Mouse (Mus musculus): ENCODE measurements around the gene Kat5. TPM values are rescaled to one million over a fixed set of nuclear protein-coding genes. Genes with fewer than 3 reads are reported as not detected.

Gene Kat5
- polyA plus RNA-seq (2014; fragmentation: Illumina TruSeq; extraction: RNeasy Lipid Tissue Mini Kit (QIAGEN cat#74804); ENCODE audit: insufficient read depth, low read depth, low replicate concordance) = 39.0 TPM

GRCm38 (mm10) chr19:5609547-5610404 lies at the start of gene Kat5:
Gene Kat5, minus strand, starts transcription at chr19:5610237.

GRCm38 (mm10) chr19:5637069-5638047 lies 27.3 kb upstream of the Kat5 start, which contains the start of gene Rela:
Gene Rela, plus strand, starts transcription at chr19:5637483.

GRCm38 (mm10) chr19:5601752-5602541 lies 8.1 kb downstream of the Kat5 start, which contains the start of gene Rnaseh2c:
Gene Rnaseh2c, plus strand, starts transcription at chr19:5601873.

GRCm38 (mm10) chr19:5567534-5568469 lies 42.2 kb downstream of the Kat5 start, which contains the start of gene Ap5b1:
Gene Ap5b1, plus strand, starts transcription at chr19:5568025.

GRCm38 (mm10) chr19:5560457-5561041 lies 49.5 kb downstream of the Kat5 start, which contains the start of gene Ovol1:
Gene Ovol1, minus strand, starts transcription at chr19:5560646.

Other genes with a start within 250 kb of the Kat5 start
- 13.4 TPM for gene Eif1ad, start 243.5 kb downstream of the Kat5 start, polyA plus RNA-seq (2014; fragmentation: Illumina TruSeq; extraction: RNeasy Lipid Tissue Mini Kit (QIAGEN cat#74804); ENCODE audit: insufficient read depth, low read depth, low replicate concordance)
- 139 TPM for gene Banf1, start 243.1 kb downstream of the Kat5 start, polyA plus RNA-seq (2014; fragmentation: Illumina TruSeq; extraction: RNeasy Lipid Tissue Mini Kit (QIAGEN cat#74804); ENCODE audit: insufficient read depth, low read depth, low replicate concordance)
- gene Sart1, start 221.5 kb downstream of the Kat5 start, polyA plus RNA-seq (2014; fragmentation: Illumina TruSeq; extraction: RNeasy Lipid Tissue Mini Kit (QIAGEN cat#74804); ENCODE audit: insufficient read depth, low read depth, low replicate concordance) = 63.0 TPM
- gene Tsga10ip, start 207.7 kb downstream of the Kat5 start, polyA plus RNA-seq (2014; fragmentation: Illumina TruSeq; extraction: RNeasy Lipid Tissue Mini Kit (QIAGEN cat#74804); ENCODE audit: insufficient read depth, low read depth, low replicate concordance) = not detected
- 391 TPM for gene Drap1, start 185.3 kb downstream of the Kat5 start, polyA plus RNA-seq (2014; fragmentation: Illumina TruSeq; extraction: RNeasy Lipid Tissue Mini Kit (QIAGEN cat#74804); ENCODE audit: insufficient read depth, low read depth, low replicate concordance)
- 34.1 TPM for gene AI837181, start 185.1 kb downstream of the Kat5 start, polyA plus RNA-seq (2014; fragmentation: Illumina TruSeq; extraction: RNeasy Lipid Tissue Mini Kit (QIAGEN cat#74804); ENCODE audit: insufficient read depth, low read depth, low replicate concordance)
- 0.17 TPM for gene Fosl1, start 162.7 kb downstream of the Kat5 start, polyA plus RNA-seq (2014; fragmentation: Illumina TruSeq; extraction: RNeasy Lipid Tissue Mini Kit (QIAGEN cat#74804); ENCODE audit: insufficient read depth, low read depth, low replicate concordance)
- gene Ccdc85b, start 152.3 kb downstream of the Kat5 start, polyA plus RNA-seq (2014; fragmentation: Illumina TruSeq; extraction: RNeasy Lipid Tissue Mini Kit (QIAGEN cat#74804); ENCODE audit: insufficient read depth, low read depth, low replicate concordance) = 15.3 TPM
- 62.7 TPM for gene Fibp, start 149.6 kb downstream of the Kat5 start, polyA plus RNA-seq (2014; fragmentation: Illumina TruSeq; extraction: RNeasy Lipid Tissue Mini Kit (QIAGEN cat#74804); ENCODE audit: insufficient read depth, low read depth, low replicate concordance)
- 9.0 TPM for gene Ctsw, start 141.7 kb downstream of the Kat5 start, polyA plus RNA-seq (2014; fragmentation: Illumina TruSeq; extraction: RNeasy Lipid Tissue Mini Kit (QIAGEN cat#74804); ENCODE audit: insufficient read depth, low read depth, low replicate concordance)
- gene Efemp2, start 136.3 kb downstream of the Kat5 start, polyA plus RNA-seq (2014; fragmentation: Illumina TruSeq; extraction: RNeasy Lipid Tissue Mini Kit (QIAGEN cat#74804); ENCODE audit: insufficient read depth, low read depth, low replicate concordance) = 41.2 TPM
- 24.5 TPM for gene Mus81, start 121.8 kb downstream of the Kat5 start, polyA plus RNA-seq (2014; fragmentation: Illumina TruSeq; extraction: RNeasy Lipid Tissue Mini Kit (QIAGEN cat#74804); ENCODE audit: insufficient read depth, low read depth, low replicate concordance)
- gene Cfl1, start 119.8 kb downstream of the Kat5 start, polyA plus RNA-seq (2014; fragmentation: Illumina TruSeq; extraction: RNeasy Lipid Tissue Mini Kit (QIAGEN cat#74804); ENCODE audit: insufficient read depth, low read depth, low replicate concordance) = 601 TPM
- not detected for gene 1700020D05Rik, start 106.5 kb downstream of the Kat5 start, polyA plus RNA-seq (2014; fragmentation: Illumina TruSeq; extraction: RNeasy Lipid Tissue Mini Kit (QIAGEN cat#74804); ENCODE audit: insufficient read depth, low read depth, low replicate concordance)
- gene Snx32, start 99.7 kb downstream of the Kat5 start, polyA plus RNA-seq (2014; fragmentation: Illumina TruSeq; extraction: RNeasy Lipid Tissue Mini Kit (QIAGEN cat#74804); ENCODE audit: insufficient read depth, low read depth, low replicate concordance) = 5.9 TPM
- 0.69 TPM for gene Ovol1, start 49.6 kb downstream of the Kat5 start, polyA plus RNA-seq (2014; fragmentation: Illumina TruSeq; extraction: RNeasy Lipid Tissue Mini Kit (QIAGEN cat#74804); ENCODE audit: insufficient read depth, low read depth, low replicate concordance)
- gene Ap5b1, start 42.2 kb downstream of the Kat5 start, polyA plus RNA-seq (2014; fragmentation: Illumina TruSeq; extraction: RNeasy Lipid Tissue Mini Kit (QIAGEN cat#74804); ENCODE audit: insufficient read depth, low read depth, low replicate concordance) = 3.3 TPM
- gene Rnaseh2c, start 8.4 kb downstream of the Kat5 start, polyA plus RNA-seq (2014; fragmentation: Illumina TruSeq; extraction: RNeasy Lipid Tissue Mini Kit (QIAGEN cat#74804); ENCODE audit: insufficient read depth, low read depth, low replicate concordance) = 45.6 TPM
- 49.7 TPM for gene Rela, start 27.2 kb upstream of the Kat5 start, polyA plus RNA-seq (2014; fragmentation: Illumina TruSeq; extraction: RNeasy Lipid Tissue Mini Kit (QIAGEN cat#74804); ENCODE audit: insufficient read depth, low read depth, low replicate concordance)
- 35.8 TPM for gene Sipa1, start 53.5 kb upstream of the Kat5 start, polyA plus RNA-seq (2014; fragmentation: Illumina TruSeq; extraction: RNeasy Lipid Tissue Mini Kit (QIAGEN cat#74804); ENCODE audit: insufficient read depth, low read depth, low replicate concordance)
- gene Map3k11, start 78.5 kb upstream of the Kat5 start, polyA plus RNA-seq (2014; fragmentation: Illumina TruSeq; extraction: RNeasy Lipid Tissue Mini Kit (QIAGEN cat#74804); ENCODE audit: insufficient read depth, low read depth, low replicate concordance) = 39.2 TPM
- 19.6 TPM for gene Pcnx3, start 78.7 kb upstream of the Kat5 start, polyA plus RNA-seq (2014; fragmentation: Illumina TruSeq; extraction: RNeasy Lipid Tissue Mini Kit (QIAGEN cat#74804); ENCODE audit: insufficient read depth, low read depth, low replicate concordance)
- 0.92 TPM for gene Kcnk7, start 94.1 kb upstream of the Kat5 start, polyA plus RNA-seq (2014; fragmentation: Illumina TruSeq; extraction: RNeasy Lipid Tissue Mini Kit (QIAGEN cat#74804); ENCODE audit: insufficient read depth, low read depth, low replicate concordance)
- 25.1 TPM for gene Ehbp1l1, start 116.1 kb upstream of the Kat5 start, polyA plus RNA-seq (2014; fragmentation: Illumina TruSeq; extraction: RNeasy Lipid Tissue Mini Kit (QIAGEN cat#74804); ENCODE audit: insufficient read depth, low read depth, low replicate concordance)
- gene Fam89b, start 119.4 kb upstream of the Kat5 start, polyA plus RNA-seq (2014; fragmentation: Illumina TruSeq; extraction: RNeasy Lipid Tissue Mini Kit (QIAGEN cat#74804); ENCODE audit: insufficient read depth, low read depth, low replicate concordance) = 59.0 TPM
- 48.4 TPM for gene Ltbp3, start 130.7 kb upstream of the Kat5 start, polyA plus RNA-seq (2014; fragmentation: Illumina TruSeq; extraction: RNeasy Lipid Tissue Mini Kit (QIAGEN cat#74804); ENCODE audit: insufficient read depth, low read depth, low replicate concordance)
- 45.0 TPM for gene Scyl1, start 161.2 kb upstream of the Kat5 start, polyA plus RNA-seq (2014; fragmentation: Illumina TruSeq; extraction: RNeasy Lipid Tissue Mini Kit (QIAGEN cat#74804); ENCODE audit: insufficient read depth, low read depth, low replicate concordance)

All from lung, adult 10 weeks (tissue).